Mouse (Mus musculus) left cerebral cortex, postnatal 10 days (tissue): ENCODE data around the gene Evi2b. TPM values are rescaled to one million over a fixed set of nuclear protein-coding genes. Genes with fewer than 3 reads are reported as not detected.

Experiments
- DNase-seq, 2 experiments: peaks; one replicate each; pipeline ENCODE4 v3.0.0; 2021 to 2022; ENCODE audit warnings: low spot score in 2 of 2, mixed read lengths in 1 of 2; ENCODE audit errors: extremely low spot score in 1 of 2
- intact Hi-C: fragments of 180-260 bp; cut with DNase I; formaldehyde crosslinking; loops from one replicate; pipeline ENCODE4 v1.15.1; 2025
- total RNA-seq, 2 experiments: library from RNA; stranded (reverse); gene quantifications; 2 replicates each; pipeline ENCODE4 v1.2.3; 2021

Gene Evi2b
- total RNA-seq = 1 to 10 TPM in 1 of 2 experiments, under 1 TPM in 1; 0.94 to 1.3 TPM

DNA sequence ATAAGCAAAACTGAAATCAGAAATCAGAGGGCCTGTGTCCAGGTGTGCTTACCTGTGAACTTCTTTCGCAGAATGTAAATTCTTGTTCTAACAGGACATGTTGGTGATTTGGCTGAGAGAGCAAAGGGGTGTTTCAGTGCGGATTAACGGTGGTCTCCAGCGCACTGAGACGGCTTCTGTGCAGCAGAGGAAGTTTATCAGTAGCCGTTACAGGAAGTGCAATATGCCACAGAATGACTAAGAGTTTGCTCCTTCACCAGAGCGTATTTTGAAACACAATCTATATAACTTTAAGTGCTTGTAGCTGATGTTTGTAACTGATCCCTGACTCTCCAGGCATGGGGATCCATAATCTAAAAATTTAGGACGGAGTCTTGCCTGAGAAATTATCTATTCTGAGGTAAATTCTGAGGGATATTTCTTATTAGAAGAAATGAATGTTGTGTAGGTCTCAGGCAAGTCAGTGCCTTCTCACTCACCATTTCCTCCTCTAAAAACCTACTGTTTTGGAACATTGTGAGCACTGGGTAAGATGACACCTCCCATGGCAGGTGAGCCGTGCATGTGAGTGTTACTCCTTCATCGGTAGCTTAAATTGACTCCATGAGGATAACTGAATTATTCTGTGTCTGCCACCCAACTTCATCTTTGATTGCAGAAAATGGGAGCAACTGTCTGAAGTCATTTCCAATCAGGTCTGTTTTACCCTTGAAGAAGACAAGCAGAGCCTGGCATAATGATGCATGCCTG is at the start of gene Evi2b:
Evi2b (minus strand) TSS at position 203 of the 750 bp plus-strand sequence.
- DNase-seq = no peak
- intact Hi-C loops = no loop called here

DNA sequence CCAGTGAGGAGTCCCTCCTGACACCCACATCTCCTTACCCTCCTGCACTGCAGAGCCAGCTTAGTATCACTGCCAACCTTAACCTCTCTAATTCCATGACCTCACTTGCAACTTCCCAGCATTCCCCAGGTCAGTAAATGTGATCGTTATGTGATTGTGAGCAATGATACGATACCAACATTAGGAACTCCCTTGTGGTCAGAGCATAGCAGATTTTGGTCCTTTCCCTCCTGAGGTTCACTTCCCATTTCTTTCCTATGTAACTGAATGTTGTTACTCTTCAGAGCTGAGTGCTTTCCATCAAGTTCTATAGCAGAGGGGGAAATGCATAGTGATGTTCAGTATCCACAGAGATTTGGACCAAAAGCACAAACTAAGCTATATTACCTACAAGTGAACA is 46.8 kb upstream of the Evi2b start:
- DNase-seq = no peak

DNA sequence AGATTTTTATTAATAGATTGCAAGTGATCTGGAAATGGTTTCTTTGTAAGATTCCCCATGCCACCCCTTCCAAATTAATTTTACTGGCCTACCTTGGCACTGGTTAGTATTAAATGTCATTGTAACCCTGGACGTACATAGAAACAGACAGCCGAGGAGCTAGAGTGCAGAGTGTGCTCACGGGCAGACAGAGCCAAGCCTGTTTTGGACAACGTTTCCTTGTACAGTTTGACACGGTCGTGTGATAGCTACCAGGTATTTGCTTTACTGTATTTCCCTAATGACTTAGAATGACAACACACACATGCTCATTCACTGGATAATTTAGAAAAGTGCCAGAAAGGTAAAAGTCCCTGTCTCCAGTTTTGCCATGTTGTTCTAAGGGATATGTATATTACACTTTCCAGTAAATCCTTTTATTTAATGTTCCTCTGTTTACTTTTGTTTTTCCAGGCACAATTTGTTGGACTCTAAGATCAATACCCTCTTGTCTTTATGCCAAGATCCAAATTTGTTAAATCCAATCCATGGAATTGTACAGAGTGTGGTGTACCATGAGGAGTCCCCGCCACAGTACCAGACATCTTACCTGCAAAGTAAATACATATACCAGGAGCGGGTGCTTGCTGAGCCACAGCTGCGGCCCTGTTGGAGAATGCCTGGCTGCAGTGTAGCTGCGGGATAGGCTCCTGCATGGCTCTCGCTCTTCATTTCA is 44.8 kb upstream of the Evi2b start:
- intact Hi-C loops = no loop called here
- no peak for DNase-seq

More for the DNA sequence above, 46.8 kb upstream of the Evi2b start:
- intact Hi-C loops = no loop called here

DNA sequence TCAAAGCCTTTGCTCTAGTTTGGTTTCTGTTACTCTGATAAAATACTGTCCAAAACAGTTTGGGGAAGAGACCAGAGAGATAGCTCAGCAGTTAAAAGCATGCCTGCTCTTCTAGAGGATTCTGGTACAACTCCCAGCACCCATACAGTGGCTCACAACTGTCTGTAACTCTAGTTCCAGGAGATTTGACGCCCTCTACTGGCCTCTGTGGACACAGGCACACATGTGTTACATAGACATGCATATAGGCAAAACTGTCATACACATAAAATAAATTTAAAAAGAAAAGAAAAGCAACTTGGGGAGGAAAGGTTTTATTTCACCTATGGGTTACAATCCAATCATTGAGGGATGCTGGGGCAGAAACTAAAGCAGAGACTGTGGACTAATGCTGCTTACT is 43.4 kb upstream of the Evi2b start:
- intact Hi-C loops = no loop called here
- no peak for DNase-seq

DNA sequence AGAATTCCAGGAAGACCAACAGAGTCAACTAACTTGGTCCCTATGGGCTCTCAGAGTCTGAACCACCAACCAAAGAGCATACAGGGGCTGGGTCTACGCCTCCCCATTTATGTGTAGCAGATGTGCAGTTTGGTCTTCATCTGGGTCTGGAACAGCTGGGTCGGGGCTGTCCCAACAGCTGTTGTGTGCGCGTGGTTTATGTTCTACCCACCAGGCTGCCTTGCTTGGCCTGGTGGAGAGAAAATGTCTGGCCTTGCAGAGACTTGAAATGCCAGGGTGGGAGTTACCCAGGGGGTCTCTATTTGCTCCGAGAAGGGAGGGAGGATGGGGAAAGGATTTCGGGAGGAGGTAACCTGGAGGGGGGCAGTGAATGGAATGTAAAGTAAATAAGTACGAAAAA is 39.9 kb upstream of the Evi2b start:
- no peak for DNase-seq
- intact Hi-C loops = no loop called here

DNA sequence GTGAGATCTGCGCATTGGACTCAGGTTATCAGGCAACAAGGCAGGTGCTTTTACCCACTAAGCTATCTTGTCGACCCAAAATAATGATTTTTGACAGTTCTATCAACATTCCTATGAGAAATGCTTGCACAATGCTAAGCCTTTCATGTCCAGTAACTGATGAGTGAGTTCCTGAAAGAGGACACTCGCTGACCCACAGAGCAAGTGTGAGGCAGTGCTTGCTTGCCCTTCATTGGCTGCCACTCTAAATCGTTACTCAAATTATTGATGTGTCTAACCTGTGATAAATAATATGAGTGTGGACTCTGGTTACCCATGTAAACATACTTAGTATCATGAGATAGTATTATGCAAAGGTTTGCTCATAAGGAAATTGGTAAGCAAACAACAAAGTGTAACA is 37.0 kb upstream of the Evi2b start:
- no peak for DNase-seq
- intact Hi-C loops = no loop called here

DNA sequence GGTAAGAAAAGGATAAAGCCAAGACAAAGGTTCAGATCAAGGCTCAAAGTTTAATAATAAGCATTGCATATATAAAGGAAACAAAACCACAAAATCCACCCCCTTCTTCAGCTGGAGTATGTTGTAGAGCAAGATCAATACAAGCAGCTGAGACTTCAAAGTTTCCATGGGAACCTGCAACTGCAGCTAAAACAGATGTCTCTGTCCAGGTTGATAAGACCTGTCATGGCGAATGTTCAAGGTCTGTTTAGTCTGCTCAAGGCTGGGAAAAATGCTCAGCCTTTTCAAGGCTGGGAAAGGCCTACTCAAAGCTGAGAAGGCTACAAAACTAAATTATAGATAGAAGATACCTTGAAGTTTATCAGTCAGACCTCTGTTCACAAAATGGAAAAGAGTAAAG is 29.1 kb upstream of the Evi2b start:
- intact Hi-C loops = no loop called here

DNA sequence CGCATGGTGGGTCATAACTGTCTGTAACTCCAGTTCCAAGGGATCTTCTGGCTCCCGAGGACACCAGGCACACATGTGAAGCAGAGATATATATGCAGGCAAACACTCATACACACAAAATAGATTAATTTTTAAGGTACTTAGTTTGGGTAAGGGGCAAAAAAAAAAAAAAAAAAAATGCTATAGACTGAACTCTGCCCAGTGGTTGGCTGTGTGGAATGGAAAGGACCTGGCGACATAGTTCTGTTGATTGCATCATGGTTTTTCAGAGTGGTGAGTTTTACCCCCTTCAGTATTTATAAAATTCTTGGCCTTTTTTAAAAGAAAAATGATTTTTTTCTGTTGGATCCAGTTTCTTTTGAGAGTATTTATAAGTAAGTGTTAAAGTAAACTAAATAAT is 12.7 kb upstream of the Evi2b start:
- intact Hi-C loops = loop anchor here (5.0 kb wide), 1 partner anchor 49 kb away; no protein-coding TSS in a partner anchor
- no peak for DNase-seq

More for the DNA sequence above, 29.1 kb upstream of the Evi2b start:
- no peak for DNase-seq

DNA sequence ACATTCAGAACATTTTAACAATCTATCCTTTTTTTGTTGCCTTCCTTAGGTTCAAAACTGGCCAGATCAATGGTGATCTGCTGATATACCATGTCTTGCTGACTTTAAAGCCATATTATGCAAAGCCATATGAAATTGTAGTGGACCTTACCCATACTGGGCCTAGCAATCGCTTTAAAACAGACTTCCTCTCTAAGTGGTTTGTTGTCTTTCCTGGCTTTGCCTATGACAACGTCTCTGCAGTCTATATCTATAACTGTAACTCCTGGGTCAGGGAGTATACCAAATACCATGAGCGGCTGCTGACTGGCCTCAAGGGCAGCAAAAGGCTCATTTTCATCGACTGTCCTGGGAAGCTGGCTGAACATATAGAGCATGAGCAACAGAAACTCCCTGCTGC is 12.0 kb upstream of the Evi2b start:
- intact Hi-C loops = loop anchor here (5.0 kb wide), 1 partner anchor 48 kb away; no protein-coding TSS in a partner anchor
- no peak for DNase-seq

DNA sequence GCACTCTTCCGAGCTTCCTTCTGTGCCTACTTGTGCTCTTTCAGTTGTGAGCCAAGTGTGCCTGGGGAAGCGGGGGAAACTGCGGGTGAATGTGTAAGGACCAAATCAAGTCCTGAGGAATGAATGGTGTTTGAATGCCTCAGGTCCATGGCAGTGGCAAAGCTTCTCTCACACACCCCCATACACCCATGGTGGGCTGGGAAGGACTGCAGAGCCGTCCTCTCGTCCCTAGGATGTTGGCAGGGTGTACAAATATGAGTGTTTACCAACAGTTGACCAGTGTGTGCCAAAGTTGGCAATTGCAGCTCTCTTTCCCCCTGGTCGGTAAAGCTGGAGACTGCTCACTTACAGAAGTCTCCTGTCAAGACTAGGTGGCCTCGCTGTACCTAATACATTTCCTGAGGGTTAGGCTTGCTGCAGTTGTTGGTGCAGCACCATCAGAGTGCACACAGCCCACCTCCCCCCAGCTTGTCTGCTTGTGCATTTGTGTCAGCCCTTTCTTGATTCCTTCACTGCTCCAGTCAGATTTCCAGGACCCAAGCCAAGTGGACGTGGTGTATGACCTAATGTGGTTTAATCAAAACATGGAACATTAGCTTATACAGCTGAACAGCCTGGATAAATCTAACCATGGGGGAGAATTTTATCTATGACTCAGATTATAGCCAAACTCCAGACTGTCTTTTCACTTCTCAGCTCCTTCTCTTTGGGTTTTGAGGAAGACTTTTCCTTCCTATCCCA is 10.6 kb upstream of the Evi2b start:
- DNase-seq = peak in 1 of 2 experiments; percentile 38
- intact Hi-C loops = no loop called here

DNA sequence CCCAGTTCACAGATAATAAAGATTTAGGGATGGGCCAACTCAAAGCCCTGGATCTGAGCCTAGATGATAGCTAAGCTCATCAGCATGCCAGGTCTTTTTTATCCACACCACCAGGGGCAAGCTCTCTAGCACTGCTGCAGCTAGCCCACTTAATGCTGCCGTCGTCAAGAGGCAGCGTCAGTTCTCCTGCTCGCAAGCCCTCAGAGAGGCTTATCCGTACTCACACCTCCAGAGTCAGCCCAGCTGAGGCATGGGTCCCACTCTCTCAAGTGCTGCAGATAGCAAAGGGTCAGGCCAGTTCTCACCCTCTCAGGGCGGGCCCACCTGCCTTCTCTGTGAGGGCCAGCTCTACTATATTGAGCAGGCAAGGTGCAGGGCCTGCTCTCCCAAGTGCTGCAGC is 9.7 kb upstream of the Evi2b start:
- intact Hi-C loops = no loop called here
- DNase-seq = peak in 1 of 2 experiments; percentile 18

DNA sequence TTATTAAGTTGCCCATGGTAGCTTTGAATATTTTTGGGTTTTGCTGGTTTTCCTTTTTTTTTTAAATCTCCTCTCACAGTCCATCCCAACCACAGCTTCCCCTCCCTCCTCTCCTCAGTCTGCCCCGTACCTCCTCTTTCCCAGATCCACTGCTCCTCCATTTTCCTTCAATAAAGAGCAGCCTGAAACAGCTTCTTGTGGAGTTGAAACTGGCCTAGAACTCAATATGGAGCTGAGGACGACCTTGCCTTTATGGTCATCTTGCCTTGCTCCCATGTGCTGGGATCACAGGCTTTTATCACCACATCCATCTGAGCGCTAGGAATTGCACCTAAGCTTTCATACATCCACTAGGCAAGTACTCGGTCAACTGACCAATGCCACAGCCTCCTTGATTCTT is 7.9 kb upstream of the Evi2b start:
- intact Hi-C loops = no loop called here
- no peak for DNase-seq

DNA sequence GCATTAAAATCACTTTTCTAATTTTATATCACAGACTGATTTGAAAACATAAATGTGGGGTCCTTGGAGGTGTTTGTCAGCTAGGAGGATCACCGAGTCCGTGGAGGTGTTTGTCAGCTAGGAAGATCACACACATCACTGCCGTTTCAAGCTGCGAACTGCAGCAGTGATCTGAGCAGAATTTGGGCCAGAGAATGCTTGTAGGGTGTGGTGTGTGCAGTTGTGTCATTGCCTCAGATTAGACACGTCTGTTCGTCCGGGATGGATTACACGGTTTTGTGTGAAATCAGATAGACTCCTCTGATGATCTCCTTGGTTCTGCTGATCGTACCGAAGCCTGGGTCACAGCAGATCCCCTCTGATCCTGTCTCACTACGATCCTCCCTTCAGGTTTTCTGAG is 7.2 kb upstream of the Evi2b start:
- no peak for DNase-seq
- intact Hi-C loops = no loop called here

DNA sequence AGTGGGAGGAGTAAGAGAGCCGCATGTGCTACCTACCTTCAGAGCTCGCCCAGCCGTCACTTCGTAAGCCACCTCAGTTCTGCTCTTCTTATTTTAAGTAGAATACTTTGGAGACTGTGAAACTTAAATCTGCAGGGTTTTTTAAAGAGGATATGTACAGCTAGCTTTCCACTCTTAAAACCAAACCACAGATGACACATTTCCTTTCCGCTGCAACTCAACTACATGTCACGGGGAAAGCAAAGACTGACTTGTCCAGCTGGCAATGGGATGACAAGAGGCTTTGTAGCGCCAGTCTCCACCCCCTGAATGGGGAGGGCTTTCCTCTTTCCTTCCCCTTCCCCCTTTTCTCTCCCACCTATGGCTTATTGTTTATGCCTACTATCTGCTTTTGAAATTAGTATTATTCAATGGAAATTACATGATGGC is 6.8 kb upstream of the Evi2b start, which contains the start of the genes Evi2 and Evi2a:
Evi2 (minus strand) TSS at position 257 of the 429 bp plus-strand sequence.
Evi2a (minus strand) TSS at position 277 of the 429 bp plus-strand sequence.
- intact Hi-C loops = no loop called here
- DNase-seq = peak; percentile 31 to 33

DNA sequence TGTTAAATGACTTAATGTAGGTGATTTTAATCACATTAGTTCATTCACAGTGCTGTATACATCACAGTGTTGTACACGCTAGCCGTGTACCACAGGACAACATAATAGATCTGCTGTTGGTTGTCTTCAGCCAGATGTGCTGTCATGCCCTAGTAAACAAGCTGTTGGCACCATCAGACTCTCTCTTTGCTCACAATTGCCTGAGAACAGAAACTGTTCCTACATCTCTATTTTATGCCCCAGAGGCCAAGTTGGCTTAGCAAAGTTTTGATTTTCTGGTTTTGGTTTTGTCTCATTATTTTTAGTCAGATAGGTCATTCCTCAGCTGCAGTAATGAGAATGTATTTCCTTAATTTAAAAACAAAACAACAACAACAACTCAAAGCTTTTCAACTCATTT is 6.2 kb upstream of the Evi2b start:
- DNase-seq = no peak
- intact Hi-C loops = no loop called here

DNA sequence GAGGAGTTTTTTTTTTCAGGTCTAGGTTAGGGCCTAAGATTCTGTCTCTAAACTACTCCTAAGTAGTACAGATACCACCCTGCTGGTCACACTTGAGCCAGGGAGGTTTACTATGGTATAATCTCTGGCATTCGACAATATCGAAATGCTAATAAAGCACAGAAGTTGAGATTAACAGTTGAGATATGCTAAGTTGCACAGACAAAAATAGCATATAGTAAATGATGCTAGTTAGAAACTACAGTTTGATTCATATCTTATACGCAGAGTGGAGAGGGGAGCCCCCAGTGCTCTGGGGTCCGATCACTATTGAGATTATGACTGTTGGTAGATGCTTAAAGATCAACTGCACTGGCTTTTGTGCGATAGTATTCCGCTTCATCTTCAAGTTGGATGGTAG is 5.7 kb upstream of the Evi2b start:
- intact Hi-C loops = no loop called here
- DNase-seq = no peak

DNA sequence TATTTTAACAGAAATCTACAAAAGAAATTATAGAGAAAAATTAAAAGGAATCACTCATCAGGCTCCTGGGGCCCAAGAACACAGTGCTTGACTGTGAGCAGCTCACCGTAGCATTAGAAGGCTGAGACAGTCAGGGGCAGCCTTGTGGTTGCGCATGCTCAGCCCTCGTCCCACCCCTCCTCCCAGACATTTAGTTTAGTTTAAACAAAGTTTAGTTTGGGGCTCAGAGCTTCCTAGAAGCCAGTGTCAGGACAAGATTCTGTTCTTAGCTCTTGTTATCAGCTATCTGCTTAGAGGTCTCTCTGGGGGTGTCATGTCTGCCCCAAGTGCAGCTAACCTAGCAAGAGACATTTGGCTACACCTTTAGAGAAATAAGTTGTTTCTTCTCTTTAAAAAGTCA is 5.0 kb upstream of the Evi2b start:
- intact Hi-C loops = no loop called here
- DNase-seq = no peak

DNA sequence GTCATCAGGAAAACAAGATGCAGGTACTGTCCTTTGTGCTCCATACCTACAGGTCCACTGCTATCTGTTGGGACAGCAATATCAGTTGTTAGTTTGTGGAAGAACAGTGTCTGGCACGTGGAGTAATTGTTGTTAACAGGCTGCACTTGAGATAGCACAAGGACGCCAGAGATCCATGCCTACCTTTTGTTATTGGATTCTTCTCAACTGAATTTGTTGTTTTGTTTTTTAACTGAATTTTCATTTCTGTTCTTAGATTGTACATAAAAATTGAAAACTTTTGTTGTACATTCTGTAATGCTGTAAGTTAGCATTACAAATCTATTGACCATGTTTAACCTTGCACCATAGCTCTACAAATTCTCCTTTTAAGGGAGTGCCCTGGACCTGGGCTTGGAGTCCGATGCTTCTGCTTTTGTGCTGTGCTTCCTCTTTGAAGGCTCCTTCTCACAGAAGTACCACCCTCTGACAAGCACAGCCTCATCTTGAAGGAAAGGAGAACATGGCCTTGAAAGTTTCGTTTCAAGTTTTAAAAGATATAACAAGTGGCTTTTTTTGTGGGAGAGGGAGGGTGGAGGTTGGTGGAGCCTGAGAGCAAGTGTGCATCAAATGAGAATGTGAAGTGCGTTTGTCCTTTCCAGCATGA is 4.3 kb upstream of the Evi2b start:
- intact Hi-C loops = no loop called here
- DNase-seq = no peak
